Mouse (Mus musculus) lung, postnatal 0 days (tissue): Measurements from ENCODE around the gene Eno3.

Source experiments
- CTCF ChIP-seq: IDR thresholded peaks from 2 replicates; pipeline ENCODE4 v1.5.1; 2016; ENCODE audit warnings: antibody characterized with exemption, mild to moderate bottlenecking
- EP300 ChIP-seq: IDR thresholded peaks from 2 replicates; pipeline ENCODE4 v1.6.1; 2016; ENCODE audit warnings: antibody characterized with exemption, mild to moderate bottlenecking, control low read depth

DNA sequence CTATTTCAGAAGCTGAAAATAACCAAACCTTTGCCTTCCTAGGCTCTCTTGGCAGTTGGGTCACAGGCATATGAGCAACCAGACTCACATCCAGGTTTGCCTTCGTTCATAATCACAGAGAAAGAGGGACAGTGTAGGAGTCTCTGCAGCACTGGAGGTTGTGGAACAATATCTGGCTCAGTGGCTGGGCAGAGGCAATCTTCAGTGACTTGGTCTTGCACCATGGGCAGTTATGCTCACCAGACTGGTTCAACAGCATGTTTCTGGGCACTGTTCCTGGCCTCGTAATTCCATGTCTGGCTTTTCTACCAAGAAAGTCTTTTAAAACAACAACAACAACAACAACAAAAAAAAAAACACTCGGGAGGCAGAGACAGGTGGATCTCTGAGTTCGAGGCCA is 21.4 kb upstream of the Eno3 start:
- TF ChIP-seq CTCF = no peak
- no peak for TF ChIP-seq EP300
